Mouse (Mus musculus) heart, embryonic 16.5 days (tissue): Measurements from ENCODE around the gene Inpp4b. TPM values are rescaled to one million over a fixed set of nuclear protein-coding genes. Genes with fewer than 3 reads are reported as not detected.

Experiments
- ATAC-seq: fragments of 200-750 bp; cut with Nextera tagmentation; replicated peaks from 2 replicates; pipeline ENCODE4 v1.8.0; 2017; ENCODE audit warnings: moderate number of reproducible peaks; ENCODE audit not compliant: insufficient read depth, low FRiP score; ENCODE audit errors: extremely low read depth
- H3K27ac ChIP-seq: fragments of 300-500 bp; sonication (generic); 2 replicates; pipeline ENCODE4 v1.5.1; 2014; ENCODE audit warnings: mild to moderate bottlenecking, low read length, control low read depth, moderate library complexity
- H3K27me3 ChIP-seq: fragments of 300-500 bp; sonication (generic); 2 replicates; pipeline ENCODE4 v1.6.1; 2014; ENCODE audit warnings: low read length, mixed read lengths; ENCODE audit not compliant: control insufficient read depth, insufficient read depth
- H3K36me3 ChIP-seq: fragments of 300-500 bp; sonication (generic); 2 replicates; pipeline ENCODE4 v1.6.1; 2014; ENCODE audit not compliant: control insufficient read depth, insufficient read depth
- H3K4me1 ChIP-seq: fragments of 300-500 bp; sonication (generic); 2 replicates; pipeline ENCODE4 v1.6.1; 2014; ENCODE audit warnings: low read length, mixed read lengths; ENCODE audit not compliant: control insufficient read depth, insufficient read depth
- H3K4me2 ChIP-seq: fragments of 300-500 bp; sonication (generic); 2 replicates; pipeline ENCODE4 v1.6.1; 2014; ENCODE audit warnings: low read depth, mild to moderate bottlenecking, control low read depth, low read length
- H3K4me3 ChIP-seq: fragments of 300-500 bp; sonication (generic); 2 replicates; pipeline ENCODE4 v1.5.1; 2014; ENCODE audit warnings: mild to moderate bottlenecking, control low read depth, low read length
- H3K9ac ChIP-seq: fragments of 300-500 bp; sonication (generic); 2 replicates; pipeline ENCODE4 v1.6.1; 2014; ENCODE audit warnings: low read length, control low read depth
- H3K9me3 ChIP-seq: fragments of 300-500 bp; sonication (generic); replicated peaks from 2 replicates; pipeline ENCODE4 v1.6.1; 2016; ENCODE audit warnings: low read length; ENCODE audit not compliant: control insufficient read depth
- WGBS: fragments of 180-500 bp; shearing (Covaris S2); extraction: QIAGEN DNeasy Blood & Tissue Kit; methylation state at CpG from one replicate; pipeline ENCODE4 v1.1.7; 2014; 5-methylcytosine and 5-hydroxymethylcytosine counted together
- polyA plus RNA-seq: library from polyadenylated mRNA; unstranded; fragments of >200 nt; fragmentation: Nextera tagmentation; extraction: Ambion mirVana; gene quantifications from 2 replicates; pipeline ENCODE4 v1.2.1, GENCODE M21; 2015

The Inpp4b gene
- polyA plus RNA-seq, 1 experiment from 2014 or later = 12.2 TPM

- H3K27ac ChIP-seq = no peak overlapping the region
- no peak for ATAC-seq
- no peaks in the 10 kb centered on the region for H3K27me3 ChIP-seq
- 19% methylated on average over 2 of the region's 2 CpGs for WGBS
- H3K4me3 ChIP-seq = no peak overlapping the region
- H3K36me3 ChIP-seq = no peaks in the 10 kb centered on the region
- no peaks in the 10 kb centered on the region for H3K9me3 ChIP-seq
- H3K4me2 ChIP-seq = no peak overlapping the region
- H3K4me1 ChIP-seq = no peaks in the 10 kb centered on the region; the same call in 1 of the 2 replicates
- no peak overlapping the region for H3K9ac ChIP-seq
Measured at GRCm38 (mm10) chr8:81824975-81825374, 482.6 kb downstream of the Inpp4b start.

DNA sequence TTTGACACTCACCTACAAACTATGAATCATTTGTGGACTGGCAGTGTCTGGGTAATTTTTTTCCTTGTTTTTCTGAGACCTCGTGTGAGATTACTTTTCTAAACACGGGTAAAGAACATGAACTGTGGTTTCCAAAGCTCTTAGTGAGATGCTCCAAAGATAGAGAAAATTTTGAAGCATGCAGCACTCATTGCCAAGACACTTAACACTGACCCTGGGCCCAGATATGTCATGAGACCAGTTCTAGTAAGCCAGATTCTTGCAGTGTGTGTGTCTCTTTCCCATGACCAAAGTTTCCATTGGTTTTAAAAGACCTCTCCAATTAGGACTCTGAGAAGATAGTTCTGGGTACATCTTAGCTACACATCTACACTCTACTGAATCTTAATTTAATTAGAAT is 484.1 kb downstream of the Inpp4b start:
- no peak for ATAC-seq
- H3K27ac ChIP-seq = no peak overlapping the region
- no peaks in the 10 kb centered on the region for H3K36me3 ChIP-seq
- 49% methylated on average over 2 of the region's 2 CpGs for WGBS
- no peaks in the 10 kb centered on the region for H3K27me3 ChIP-seq
- no peaks in the 10 kb centered on the region for H3K9me3 ChIP-seq
- H3K4me1 ChIP-seq = no peaks in the 10 kb centered on the region; the same call in 1 of the 2 replicates
- no peak overlapping the region for H3K4me3 ChIP-seq
- no peak overlapping the region for H3K4me2 ChIP-seq
- H3K9ac ChIP-seq = no peak overlapping the region

GRCm38 (mm10) chr8:81827306-81827913 is 485.1 kb downstream of the Inpp4b start:
- no peak overlapping the region for H3K4me2 ChIP-seq
- no peaks in the 10 kb centered on the region for H3K9me3 ChIP-seq
- H3K27ac ChIP-seq = no peak overlapping the region
- H3K36me3 ChIP-seq = no peaks in the 10 kb centered on the region
- no peaks in the 10 kb centered on the region for H3K27me3 ChIP-seq
- no peaks in the 10 kb centered on the region; the same call in 1 of the 2 replicates for H3K4me1 ChIP-seq
- no peak overlapping the region for H3K9ac ChIP-seq
- WGBS = 83% methylated on average over 2 of the region's 2 CpGs
- no peak overlapping the region for H3K4me3 ChIP-seq
- no peak for ATAC-seq

GRCm38 (mm10) chr8:81831430-81831829 is 489.1 kb downstream of the Inpp4b start:
- Histone ChIP-seq H3K4me3 (no peak overlapping the region), H3K27ac (no peak overlapping the region), H3K27me3 (no peaks in the 10 kb centered on the region), H3K9ac (no peak overlapping the region), H3K36me3 (no peaks in the 10 kb centered on the region), H3K9me3 (no peaks in the 10 kb centered on the region), H3K4me1 (no peaks in the 10 kb centered on the region; the same call in 1 of the 2 replicates), H3K4me2 (no peak overlapping the region)
- no peak for ATAC-seq

- H3K4me1 ChIP-seq = no peaks in the 10 kb centered on the region
- no peak overlapping the region for H3K4me3 ChIP-seq
- H3K4me2 ChIP-seq = no peak overlapping the region
- H3K9me3 ChIP-seq = no peaks in the 10 kb centered on the region
- no peaks in the 10 kb centered on the region for H3K27me3 ChIP-seq
- ATAC-seq = no peak
- no peaks in the 10 kb centered on the region for H3K36me3 ChIP-seq
- no peak overlapping the region for H3K9ac ChIP-seq
- H3K27ac ChIP-seq = no peak overlapping the region
Measured at GRCm38 (mm10) chr8:81833852-81834251, 491.5 kb downstream of the Inpp4b start.

GRCm38 (mm10) chr8:81840512-81840911 is 498.2 kb downstream of the Inpp4b start:
- no peak overlapping the region for H3K9ac ChIP-seq
- H3K27me3 ChIP-seq = no peaks in the 10 kb centered on the region
- H3K36me3 ChIP-seq = no peaks in the 10 kb centered on the region
- ATAC-seq = no peak
- H3K9me3 ChIP-seq = no peaks in the 10 kb centered on the region
- no peak overlapping the region for H3K4me2 ChIP-seq
- no peaks in the 10 kb centered on the region for H3K4me1 ChIP-seq
- no peak overlapping the region for H3K4me3 ChIP-seq
- H3K27ac ChIP-seq = no peak overlapping the region

GRCm38 (mm10) chr8:81844104-81844982 is 502.0 kb downstream of the Inpp4b start:
- no peaks in the 10 kb centered on the region for H3K27me3 ChIP-seq
- H3K4me2 ChIP-seq = no peak overlapping the region
- no peak overlapping the region for H3K9ac ChIP-seq
- H3K27ac ChIP-seq = no peak overlapping the region
- H3K36me3 ChIP-seq = no peaks in the 10 kb centered on the region
- H3K4me3 ChIP-seq = no peak overlapping the region
- H3K4me1 ChIP-seq = no peaks in the 10 kb centered on the region
- 82% methylated on average over 10 of the region's 10 CpGs for WGBS
- ATAC-seq = no peak
- H3K9me3 ChIP-seq = no peaks in the 10 kb centered on the region

DNA sequence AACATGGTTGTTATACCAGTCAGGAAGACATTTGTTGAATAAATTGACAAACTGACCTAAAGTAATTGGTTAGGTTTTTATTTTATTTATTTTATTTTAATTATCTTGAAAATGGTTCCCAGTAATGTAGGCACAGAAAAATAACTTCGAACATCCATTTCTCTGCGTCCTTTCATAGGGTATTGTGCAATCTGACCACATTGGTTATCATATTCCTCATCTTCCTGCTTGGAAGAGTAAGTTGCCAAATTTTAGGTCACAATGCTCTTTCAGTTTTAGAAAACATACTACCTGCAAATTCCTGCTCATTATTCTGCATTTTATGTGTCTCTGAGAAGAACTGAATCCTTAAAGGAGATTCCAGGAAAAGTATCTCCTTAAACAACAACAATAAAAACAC is 505.6 kb downstream of the Inpp4b start:
- Histone ChIP-seq H3K27me3 (no peaks in the 10 kb centered on the region), H3K4me3 (no peak overlapping the region), H3K4me2 (no peak overlapping the region), H3K9me3 (no peaks in the 10 kb centered on the region), H3K9ac (no peak overlapping the region), H3K4me1 (no peaks in the 10 kb centered on the region), H3K36me3 (no peaks in the 10 kb centered on the region), H3K27ac (no peak overlapping the region)
- no peak for ATAC-seq
- WGBS = 92% methylated on average over 2 of the region's 2 CpGs

GRCm38 (mm10) chr8:81849976-81850375 is 507.6 kb downstream of the Inpp4b start:
- Histone ChIP-seq H3K27ac (no peak overlapping the region), H3K36me3 (no peaks in the 10 kb centered on the region), H3K4me2 (no peak overlapping the region), H3K27me3 (no peaks in the 10 kb centered on the region), H3K4me3 (no peak overlapping the region), H3K9ac (no peak overlapping the region), H3K9me3 (no peaks in the 10 kb centered on the region), H3K4me1 (peaks cover 9% of the 10 kb centered on the region)
- 63% methylated on average over 1 of the region's 1 CpGs for WGBS
- no peak for ATAC-seq
